Mouse (Mus musculus) kidney, adult 2 months (tissue): ENCODE data around the gene Orm3.

Experiments used
- CTCF ChIP-seq: fragments of 200-500 bp; conservative IDR thresholded peaks from 2 replicates; pipeline ENCODE4 v1.5.1; 2011; ENCODE audit warnings: low read depth, mild to moderate bottlenecking, control low read depth, low read length, moderate library complexity, mixed read lengths; ENCODE audit not compliant: insufficient read depth, insufficient read length
- POLR2A ChIP-seq: fragments of 200-500 bp; IDR thresholded peaks from one replicate; pipeline ENCODE4 v1.6.1; 2011; ENCODE audit warnings: low read depth, low read length, control low read depth

DNA sequence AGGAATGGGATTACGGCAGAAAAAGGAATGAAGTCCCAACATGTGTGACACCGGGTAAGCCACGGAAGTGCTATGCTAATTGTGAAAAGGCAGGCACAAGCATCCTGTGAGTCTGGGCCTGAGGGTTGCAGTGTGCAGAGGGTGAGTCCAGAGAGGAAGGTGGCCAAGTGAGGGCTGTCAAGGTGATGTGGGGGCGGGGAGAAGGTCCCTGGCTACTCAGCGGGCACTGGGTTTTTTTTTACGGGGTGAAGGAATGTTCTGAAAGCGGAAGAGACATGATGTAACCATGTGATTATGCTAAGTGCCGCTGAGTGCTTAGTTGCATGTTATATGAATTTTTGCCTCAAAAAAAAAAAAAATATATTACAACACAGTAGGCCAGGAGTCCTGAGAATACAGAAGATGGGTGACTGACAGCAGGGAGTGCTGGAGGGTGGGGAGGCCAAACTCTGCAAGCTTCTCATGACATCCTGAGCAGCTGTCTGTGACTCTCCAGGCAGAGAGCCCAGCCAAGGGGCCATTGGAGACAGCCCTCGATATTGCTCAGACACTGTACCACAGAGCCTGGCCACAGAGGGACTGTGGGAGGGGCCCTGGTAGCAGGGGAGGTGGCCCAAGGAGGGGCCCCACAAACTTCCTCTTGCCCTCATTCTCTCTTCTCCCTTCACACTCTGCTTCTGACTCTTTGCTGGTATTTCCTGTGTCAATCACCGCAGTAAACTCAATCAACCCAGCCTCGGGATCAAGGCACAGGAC is 43.1 kb downstream of the Orm3 start:
- TF ChIP-seq POLR2A (no peak), CTCF (no peak)
